Mouse (Mus musculus): ENCODE data around the gene 1110032F04Rik. TPM values are rescaled to one million over a fixed set of nuclear protein-coding genes. Genes with fewer than 3 reads are reported as not detected.

The 1110032F04Rik gene
- 3.2 and 3.6 TPM in 2 replicates for polyA plus RNA-seq (2014; fragmentation: Nextera tagmentation; extraction: Ambion mirVana)

DNA sequence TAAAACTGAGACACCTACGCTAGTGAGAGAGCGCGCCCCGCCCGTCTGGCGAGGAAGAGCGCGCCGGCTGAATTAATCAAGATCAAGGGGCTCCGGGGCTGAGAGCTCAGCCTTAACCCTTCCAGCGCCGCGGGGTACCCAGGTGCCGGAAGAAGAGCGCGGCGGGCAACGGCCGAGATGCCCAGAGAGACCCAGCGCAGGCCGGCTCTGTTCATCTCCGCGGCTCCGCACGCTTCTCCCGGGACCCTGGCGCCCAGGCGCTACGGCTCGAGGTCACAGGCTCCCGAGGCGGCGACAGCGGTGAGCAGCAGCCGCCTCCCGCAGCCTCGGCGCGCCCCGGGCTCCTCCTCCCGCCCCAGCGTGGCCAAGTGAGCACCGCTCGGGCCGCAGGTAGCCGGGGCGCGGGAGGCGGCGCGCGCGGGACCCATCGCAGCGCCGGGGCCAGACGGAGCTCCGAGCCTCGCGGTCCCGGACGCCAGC lies at the start of gene 1110032F04Rik:
1110032F04Rik (plus strand) TSS at position 376 of the 480 bp plus-strand sequence.
- ATAC-seq = peak; percentile 85
- Histone ChIP-seq H3K36me3 (ENCODE audit: control insufficient read depth, insufficient read depth, low read length) (no peaks in the 10 kb centered on the region), H3K4me3 (ENCODE audit: low read depth, low read length) (peak within 1 kb of the TSS; percentile 70), H3K4me2 (ENCODE audit: low read length) (peak within 1 kb of the TSS; percentile 100), H3K9me3 (replicated peaks; ENCODE audit: control insufficient read depth, low read length) (no peaks in the 10 kb centered on the region), H3K27me3 (replicated peaks; ENCODE audit: control insufficient read depth, insufficient read depth, low read length) (peaks cover 6% of the 10 kb centered on the region; the same call in 1 of the 2 replicates), H3K27ac (ENCODE audit: low read depth, low read length) (peak within 1 kb of the TSS; percentile 9; the same call in 1 of the 2 replicates), H3K4me1 (ENCODE audit: control insufficient read depth, insufficient read depth, low read length) (no peaks in the 10 kb centered on the region), H3K9ac (ENCODE audit: low read length) (peak within 1 kb of the TSS; percentile 74)
- WGBS = under 1% methylated on average over 48 of the region's 62 CpGs
- peak; percentile 82 for DNase-seq (ENCODE audit: low spot score)

DNA sequence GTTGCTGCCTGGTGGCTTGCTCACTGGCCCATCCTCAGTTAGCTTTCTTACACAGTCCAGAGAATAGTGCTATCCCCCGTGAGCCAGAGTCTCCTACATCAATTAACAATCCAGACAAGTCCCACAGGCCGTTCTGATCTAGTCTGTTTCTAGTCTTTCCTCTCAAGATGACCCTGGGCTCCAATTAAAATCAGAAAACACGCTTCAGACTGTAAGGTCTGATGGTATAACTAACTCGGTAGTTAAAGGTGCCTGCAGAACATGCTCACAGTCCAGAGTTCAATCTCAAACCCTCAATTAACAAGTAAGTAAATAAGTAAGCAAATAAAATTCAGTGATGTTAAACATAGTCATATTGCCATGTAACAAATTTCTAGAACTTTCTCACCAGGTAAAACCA lies 48.0 kb upstream of the 1110032F04Rik start:
- 69% methylated on average over 4 of the region's 4 CpGs for WGBS
- no peaks in the 10 kb centered on the region for H3K36me3 ChIP-seq (ENCODE audit: control insufficient read depth, insufficient read depth, low read length)
- no peak overlapping the region for H3K4me2 ChIP-seq (ENCODE audit: low read length)
- no peaks in the 10 kb centered on the region for H3K27me3 ChIP-seq (replicated peaks; ENCODE audit: control insufficient read depth, insufficient read depth, low read length)
- H3K27ac ChIP-seq (ENCODE audit: low read depth, low read length) = no peak overlapping the region
- peaks cover 16% of the 10 kb centered on the region for H3K4me1 ChIP-seq (ENCODE audit: control insufficient read depth, insufficient read depth, low read length)
- no peaks in the 10 kb centered on the region for H3K9me3 ChIP-seq (replicated peaks; ENCODE audit: control insufficient read depth, low read length)
- H3K4me3 ChIP-seq (ENCODE audit: low read depth, low read length) = no peak overlapping the region
- no peak overlapping the region for H3K9ac ChIP-seq (ENCODE audit: low read length)
- DNase-seq (ENCODE audit: low spot score) = no peak
- ATAC-seq = no peak

DNA sequence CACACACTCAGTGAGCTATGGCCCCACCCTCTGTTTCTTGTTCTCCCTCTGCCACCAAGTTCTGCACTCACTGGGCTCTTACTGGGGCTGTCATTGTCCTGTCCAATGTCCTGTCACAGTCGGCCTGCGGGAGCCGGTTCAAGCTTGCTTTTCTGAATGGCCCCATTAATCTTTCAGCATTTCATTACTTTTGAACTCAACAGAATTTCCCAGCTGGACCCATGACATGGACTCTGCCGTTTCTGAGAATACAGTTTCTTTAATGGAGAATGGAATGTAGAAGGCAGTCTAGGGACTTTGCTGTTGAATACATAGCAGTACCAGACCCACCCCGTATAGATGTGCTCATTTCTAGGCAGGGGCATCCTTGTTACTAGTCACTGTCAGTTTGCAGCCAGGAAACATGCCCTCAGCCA lies 47.5 kb upstream of the 1110032F04Rik start:
- no peak overlapping the region for H3K4me3 ChIP-seq (ENCODE audit: low read depth, low read length)

DNA sequence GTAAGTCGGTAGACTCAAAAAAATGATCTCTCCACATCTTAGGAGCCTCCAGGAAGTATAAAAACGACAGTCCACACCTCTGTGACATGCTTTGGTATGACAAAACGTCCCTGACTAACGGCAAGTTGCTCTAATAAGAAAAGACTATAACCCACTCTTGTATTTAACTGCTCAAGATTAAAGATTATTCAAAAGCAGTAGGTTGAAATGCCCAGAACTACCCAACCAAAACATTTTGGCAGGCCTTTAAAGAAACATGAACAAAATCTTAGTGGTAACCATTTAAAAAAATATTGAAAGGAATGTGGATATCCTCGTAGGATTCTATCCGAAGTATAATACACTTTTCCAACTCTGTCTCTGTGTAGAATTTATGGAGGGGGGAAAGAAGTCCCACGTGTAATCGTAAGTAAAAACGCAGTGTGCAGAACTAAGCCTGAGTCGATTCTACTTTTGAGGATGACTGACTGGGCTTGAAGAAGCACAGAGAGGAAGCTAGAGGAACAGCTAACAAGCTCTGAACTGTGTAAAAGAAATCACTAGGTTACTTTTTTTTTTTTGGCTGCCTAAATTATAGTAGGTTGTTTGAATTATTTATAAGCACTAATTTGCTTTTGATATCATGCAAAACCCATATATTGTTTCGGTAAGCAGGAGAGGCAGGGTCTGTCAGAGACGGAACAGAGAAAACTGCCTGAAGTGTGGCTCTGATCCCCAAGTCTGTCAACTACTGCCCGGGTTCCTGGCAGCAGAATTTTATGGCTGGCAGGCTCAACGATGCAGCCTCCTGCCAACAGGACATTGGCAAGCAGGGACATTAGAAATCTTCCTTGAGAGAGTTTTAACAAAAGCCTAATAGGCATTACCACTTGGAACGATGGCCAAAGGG lies 45.3 kb upstream of the 1110032F04Rik start:
- peak; percentile 91 for DNase-seq (ENCODE audit: low spot score)
- ATAC-seq = peak; percentile 91
- H3K9me3 ChIP-seq (replicated peaks; ENCODE audit: control insufficient read depth, low read length) = no peaks in the 10 kb centered on the region
- H3K36me3 ChIP-seq (ENCODE audit: control insufficient read depth, insufficient read depth, low read length) = no peaks in the 10 kb centered on the region
- peaks cover 16% of the 10 kb centered on the region for H3K4me1 ChIP-seq (ENCODE audit: control insufficient read depth, insufficient read depth, low read length)
- no peak overlapping the region for H3K9ac ChIP-seq (ENCODE audit: low read length)
- peak overlapping the region; percentile 79; the same call in 1 of the 2 replicates for H3K27ac ChIP-seq (ENCODE audit: low read depth, low read length)
- 30% methylated on average over 15 of the region's 15 CpGs for whole genome bisulfite sequencing
- H3K4me2 ChIP-seq (ENCODE audit: low read length) = no peak overlapping the region
- H3K27me3 ChIP-seq (replicated peaks; ENCODE audit: control insufficient read depth, insufficient read depth, low read length) = no peaks in the 10 kb centered on the region
- H3K4me3 ChIP-seq (ENCODE audit: low read depth, low read length) = no peak overlapping the region

More for the DNA sequence above, 47.5 kb upstream of the 1110032F04Rik start:
- Histone ChIP-seq H3K36me3 (ENCODE audit: control insufficient read depth, insufficient read depth, low read length) (no peaks in the 10 kb centered on the region), H3K9me3 (replicated peaks; ENCODE audit: control insufficient read depth, low read length) (no peaks in the 10 kb centered on the region), H3K27ac (ENCODE audit: low read depth, low read length) (no peak overlapping the region), H3K27me3 (replicated peaks; ENCODE audit: control insufficient read depth, insufficient read depth, low read length) (no peaks in the 10 kb centered on the region), H3K4me2 (ENCODE audit: low read length) (no peak overlapping the region), H3K9ac (ENCODE audit: low read length) (no peak overlapping the region), H3K4me1 (ENCODE audit: control insufficient read depth, insufficient read depth, low read length) (peaks cover 16% of the 10 kb centered on the region)
- DNase-seq (ENCODE audit: low spot score) (peak; percentile 53), ATAC-seq (peak; percentile 53; the same call in 1 of the 2 replicates)
- WGBS = 34% methylated on average over 5 of the region's 5 CpGs

DNA sequence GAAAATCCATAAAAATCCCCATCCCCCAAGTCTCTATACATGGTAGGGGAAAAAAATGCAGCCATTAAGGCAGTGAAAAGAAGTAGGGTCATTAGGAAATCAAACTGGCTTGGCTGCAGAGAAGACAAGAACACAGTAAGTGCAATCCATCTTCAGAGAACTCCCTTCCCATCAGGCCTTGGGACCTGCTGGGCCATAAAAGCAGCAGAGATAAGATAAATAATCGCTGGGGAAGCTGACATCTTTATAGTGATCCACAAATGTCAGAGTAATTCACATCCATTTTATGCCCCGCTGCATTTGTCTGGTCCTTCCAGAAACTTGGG lies 44.7 kb upstream of the 1110032F04Rik start:
- peak overlapping the region; percentile 79; the same call in 1 of the 2 replicates for H3K27ac ChIP-seq (ENCODE audit: low read depth, low read length)
- no peaks in the 10 kb centered on the region for H3K9me3 ChIP-seq (replicated peaks; ENCODE audit: control insufficient read depth, low read length)
- H3K4me3 ChIP-seq (ENCODE audit: low read depth, low read length) = no peak overlapping the region
- H3K36me3 ChIP-seq (ENCODE audit: control insufficient read depth, insufficient read depth, low read length) = no peaks in the 10 kb centered on the region
- H3K27me3 ChIP-seq (replicated peaks; ENCODE audit: control insufficient read depth, insufficient read depth, low read length) = no peaks in the 10 kb centered on the region
- 56% methylated on average over 2 of the region's 2 CpGs for WGBS
- H3K4me1 ChIP-seq (ENCODE audit: control insufficient read depth, insufficient read depth, low read length) = peaks cover 16% of the 10 kb centered on the region
- ATAC-seq (no peak), DNase-seq (ENCODE audit: low spot score) (no peak)
- no peak overlapping the region for H3K9ac ChIP-seq (ENCODE audit: low read length)
- no peak overlapping the region for H3K4me2 ChIP-seq (ENCODE audit: low read length)

DNA sequence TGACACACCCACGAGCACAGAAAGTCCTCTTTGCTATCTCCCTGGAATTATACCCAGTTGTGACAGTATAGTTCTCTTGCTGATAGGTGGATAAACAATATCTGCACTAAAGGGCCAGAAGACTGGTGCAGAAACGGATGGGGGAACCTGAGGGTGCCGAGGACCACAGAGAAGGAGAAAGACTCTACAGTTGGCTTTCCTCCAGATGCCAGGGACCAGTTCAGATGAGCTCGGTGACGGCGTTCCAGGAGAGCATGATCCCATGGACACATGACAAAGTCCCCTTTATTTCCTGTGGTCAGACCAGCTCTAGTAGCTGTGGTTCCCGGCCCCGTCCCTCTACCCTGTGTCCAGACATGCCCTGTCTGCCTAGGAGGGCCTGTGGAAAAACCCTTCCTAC lies 44.2 kb upstream of the 1110032F04Rik start:
- H3K4me2 ChIP-seq (ENCODE audit: low read length) = no peak overlapping the region
- no peak overlapping the region for H3K9ac ChIP-seq (ENCODE audit: low read length)
- peak overlapping the region; percentile 79; the same call in 1 of the 2 replicates for H3K27ac ChIP-seq (ENCODE audit: low read depth, low read length)
- no peaks in the 10 kb centered on the region for H3K36me3 ChIP-seq (ENCODE audit: control insufficient read depth, insufficient read depth, low read length)
- DNase-seq (ENCODE audit: low spot score) = peak; percentile 38
- H3K4me3 ChIP-seq (ENCODE audit: low read depth, low read length) = no peak overlapping the region
- H3K4me1 ChIP-seq (ENCODE audit: control insufficient read depth, insufficient read depth, low read length) = peaks cover 16% of the 10 kb centered on the region
- no peaks in the 10 kb centered on the region for H3K9me3 ChIP-seq (replicated peaks; ENCODE audit: control insufficient read depth, low read length)
- WGBS = 64% methylated on average over 8 of the region's 8 CpGs
- no peaks in the 10 kb centered on the region for H3K27me3 ChIP-seq (replicated peaks; ENCODE audit: control insufficient read depth, insufficient read depth, low read length)
- ATAC-seq = peak; percentile 2; the same call in 1 of the 2 replicates

DNA sequence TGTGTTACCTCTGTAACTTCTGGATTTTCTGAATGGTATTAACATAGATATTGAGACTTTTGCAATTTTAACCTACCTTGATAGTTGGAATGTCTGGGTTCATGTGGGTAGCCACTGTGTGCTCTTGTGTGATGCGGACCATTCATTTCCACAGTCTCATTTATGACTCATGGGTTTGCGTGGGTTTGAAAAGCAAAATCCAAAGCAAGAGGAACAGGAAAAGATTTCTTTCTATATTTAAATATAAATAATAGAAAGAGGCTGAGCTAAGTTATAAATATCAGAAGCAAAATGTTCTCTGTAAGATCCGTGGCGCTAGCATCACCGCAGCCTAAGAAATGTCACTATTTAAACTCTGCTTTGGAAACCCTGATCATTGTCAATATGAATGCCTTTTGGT lies 41.7 kb upstream of the 1110032F04Rik start:
- 95% methylated on average over 5 of the region's 5 CpGs for WGBS
- no peak overlapping the region for H3K27ac ChIP-seq (ENCODE audit: low read depth, low read length)
- H3K4me1 ChIP-seq (ENCODE audit: control insufficient read depth, insufficient read depth, low read length) = peaks cover 12% of the 10 kb centered on the region; the same call in 1 of the 2 replicates
- DNase-seq (ENCODE audit: low spot score) = no peak
- ATAC-seq = no peak
- H3K4me2 ChIP-seq (ENCODE audit: low read length) = no peak overlapping the region
- H3K4me3 ChIP-seq (ENCODE audit: low read depth, low read length) = no peak overlapping the region
- no peaks in the 10 kb centered on the region for H3K9me3 ChIP-seq (replicated peaks; ENCODE audit: control insufficient read depth, low read length)
- H3K9ac ChIP-seq (ENCODE audit: low read length) = no peak overlapping the region
- no peaks in the 10 kb centered on the region for H3K27me3 ChIP-seq (replicated peaks; ENCODE audit: control insufficient read depth, insufficient read depth, low read length)
- H3K36me3 ChIP-seq (ENCODE audit: control insufficient read depth, insufficient read depth, low read length) = no peaks in the 10 kb centered on the region

DNA sequence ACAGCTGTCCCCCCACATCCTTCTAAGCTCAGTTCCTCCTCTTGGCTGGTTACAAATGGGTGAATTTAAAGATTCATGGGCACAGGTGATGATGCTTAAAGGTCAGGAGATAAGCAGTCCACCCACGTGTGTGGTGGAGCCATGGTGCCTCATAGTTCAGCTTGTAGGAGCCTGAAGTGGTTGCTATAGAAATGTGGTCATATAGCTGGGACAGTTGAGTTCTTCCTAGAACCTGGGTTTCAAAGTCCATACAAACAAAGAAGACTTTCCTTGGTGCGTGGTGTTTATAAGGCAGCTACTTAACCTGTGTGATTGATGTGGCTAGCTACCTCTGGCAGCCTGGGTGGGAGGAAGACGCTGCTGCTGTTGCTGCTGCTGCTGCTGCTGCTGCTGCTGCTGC lies 39.4 kb upstream of the 1110032F04Rik start:
- ATAC-seq = no peak
- Histone ChIP-seq H3K27ac (ENCODE audit: low read depth, low read length) (no peak overlapping the region), H3K4me2 (ENCODE audit: low read length) (no peak overlapping the region), H3K27me3 (replicated peaks; ENCODE audit: control insufficient read depth, insufficient read depth, low read length) (no peaks in the 10 kb centered on the region), H3K9me3 (replicated peaks; ENCODE audit: control insufficient read depth, low read length) (no peaks in the 10 kb centered on the region), H3K4me1 (ENCODE audit: control insufficient read depth, insufficient read depth, low read length) (0 out of 2 replicates have a peak, but pooled peaks cover 2% of the 10 kb centered on the region), H3K4me3 (ENCODE audit: low read depth, low read length) (no peak overlapping the region), H3K9ac (ENCODE audit: low read length) (no peak overlapping the region), H3K36me3 (ENCODE audit: control insufficient read depth, insufficient read depth, low read length) (no peaks in the 10 kb centered on the region)
- DNase-seq (ENCODE audit: low spot score) = no peak
- WGBS = 89% methylated on average over 3 of the region's 3 CpGs
